9 mouse cellular contexts compared by ENCODE assay signal in the genomic region with DNA sequence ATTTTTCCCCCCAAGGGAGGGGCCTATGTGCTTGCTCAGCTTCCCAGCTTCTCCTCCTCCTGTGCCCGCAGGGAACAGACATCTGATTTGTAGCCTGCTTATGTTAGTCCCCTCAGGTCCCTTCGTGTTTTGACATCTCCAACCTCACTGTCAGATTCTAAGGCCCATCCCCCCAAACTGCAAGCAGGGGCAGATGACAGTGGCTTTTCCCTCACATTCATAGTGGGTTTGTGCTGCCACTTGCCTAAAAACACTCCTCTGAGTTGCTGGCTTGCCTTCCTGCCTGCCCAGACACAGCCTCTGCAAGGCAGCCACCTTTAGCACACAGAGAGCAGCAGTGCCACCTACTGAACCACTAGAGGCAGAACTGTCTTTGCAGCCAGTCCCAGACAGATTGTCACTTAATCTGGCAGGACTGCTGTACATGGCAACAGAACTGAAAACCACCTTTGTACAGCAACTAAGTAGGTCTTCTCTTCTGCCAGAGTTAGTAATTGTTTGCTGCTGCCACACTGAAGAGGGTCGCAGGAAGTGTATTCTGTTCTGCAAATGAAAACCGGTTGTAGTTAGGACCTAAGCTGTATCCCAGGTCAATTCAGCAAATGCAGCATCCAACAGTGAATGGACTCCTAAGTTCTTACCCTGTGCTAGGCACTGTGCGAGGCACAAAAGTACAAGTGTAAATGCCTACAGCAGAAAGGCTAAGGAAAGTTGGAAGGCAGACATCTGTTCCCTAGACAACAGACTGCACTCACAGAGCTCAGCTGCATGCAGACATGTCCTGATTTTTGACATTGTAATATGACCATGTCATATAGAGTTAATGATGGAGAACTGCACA.
A peak's percentile ranks its signal among the peaks of the same experiment; 100 is the strongest.
DNase-seq lines count a peak whose midpoint lies in the region; ATAC-seq and TF ChIP-seq lines count a peak whose summit lies in the region.
"Had no signal": no experiment of that assay in that cellular context is flagged by ENCODE, and none has a peak within 500 bp of the region (broad histone marks: within the 10 kb centered on the region; RNA-seq: fewer than 3 reads in every experiment).

No protein-coding gene starts in this region.

- CTCF ChIA-PET in Patski (lab: Charles Lee) = interaction anchor here (1.1 to 2.6 kb wide), 7 partner anchors 30 to 139 kb away, joined by 3 to 7 read pairs (median 3); no protein-coding TSS in a partner anchor

- no peaks in the 10 kb centered on the region for H3K9me3 ChIP-seq in hindbrain, embryonic 15.5 days

- no peaks in the 10 kb centered on the region for H3K27me3 ChIP-seq in Patski
- H3K27me3 ChIP-seq in hindbrain, embryonic 15.5 days = no peaks in the 10 kb centered on the region

- POLR2A ChIA-PET in Patski (lab: Charles Lee) = interaction anchor here (0.5 kb wide), 1 partner anchor 141 kb away, joined by 3 read pairs; no protein-coding TSS in a partner anchor

- no peak for DNase-seq in Patski (ENCODE audit: low read depth, low spot score)
- DNase-seq in cerebellum, postnatal 14 days = peak; percentile 76 to 78
- DNase-seq in frontal cortex, postnatal 36 days (ENCODE audit: low spot score in 2 of 2) = peak; percentile 55 to 75
- peak; percentile 64 to 67 for DNase-seq in layer of hippocampus, postnatal 36 days
- DNase-seq in right cerebral cortex, postnatal 10 days (ENCODE audit: low spot score in 2 of 2) = peak; percentile 81 to 82
- DNase-seq in yolk sac, embryonic 10.5 days (ENCODE audit: low spot score) = peak; percentile 63

- in situ Hi-C loops in Patski (cut with MboI; ENCODE audit: low pct_unique_long_range_greater_than_20kb) = loop anchor here (5.0 kb wide), 3 partner anchors 83 to 327 kb away; no protein-coding TSS in a partner anchor

- WGBS in hindbrain, embryonic 15.5 days = 27% methylated on average over 5 of the region's 5 CpGs

- H3K27ac ChIP-seq in hindbrain, embryonic 15.5 days (replicated peaks) = no peak overlapping the region

- peak; percentile 92 for ATAC-seq in Patski
- peak; percentile 97 for ATAC-seq in hindbrain, embryonic 15.5 days (ENCODE audit: low FRiP score, low read depth)
- ATAC-seq in megakaryocyte, adult 5-6 weeks (ENCODE audit: poor library complexity, severe bottlenecking) = peak; percentile 95

- no peak overlapping the region for H3K4me3 ChIP-seq in hindbrain, embryonic 15.5 days
- H3K4me3 ChIP-seq: myocyte had no signal

- no peaks in the 10 kb centered on the region for H3K36me3 ChIP-seq in hindbrain, embryonic 15.5 days

- H3K4me1 ChIP-seq in hindbrain, embryonic 15.5 days (replicated peaks) = no peaks in the 10 kb centered on the region; the same call in 1 of the 2 replicates

- TF ChIP-seq CTCF in Patski (IDR thresholded peaks at IDR 0.05) = peak; percentile 96

- no peak overlapping the region for H3K9ac ChIP-seq in hindbrain, embryonic 15.5 days

- no peak overlapping the region for H3K4me2 ChIP-seq in hindbrain, embryonic 15.5 days
